Mouse (Mus musculus) midbrain, postnatal 0 days (tissue): ENCODE measurements around the gene Osbpl3. TPM values are rescaled to one million over a fixed set of nuclear protein-coding genes. Genes with fewer than 3 reads are reported as not detected.

ENCODE experiments used
- ATAC-seq: fragments of 200-750 bp; cut with Nextera tagmentation; 2 replicates; pipeline ENCODE4 v1.8.0; 2017; ENCODE audit warnings: moderate number of reproducible peaks, mild to moderate bottlenecking, moderate TSS enrichment, moderate library complexity; ENCODE audit not compliant: low FRiP score
- DNase-seq: peaks from one replicate; pipeline ENCODE4 v3.0.0-alpha.2; 2015; ENCODE audit warnings: low spot score
- H3K27ac ChIP-seq: fragments of 300-500 bp; sonication (generic); 2 replicates; pipeline ENCODE4 v1.5.1; 2014; ENCODE audit warnings: low read depth, mild to moderate bottlenecking, low read length, mixed read lengths
- H3K27me3 ChIP-seq: fragments of 300-500 bp; sonication (generic); 2 replicates; pipeline ENCODE4 v1.6.1; 2014; ENCODE audit warnings: low read length, control low read depth, mixed read lengths; ENCODE audit not compliant: insufficient read depth
- H3K36me3 ChIP-seq: fragments of 300-500 bp; sonication (generic); 2 replicates; pipeline ENCODE4 v1.6.1; 2014; ENCODE audit warnings: low read length, control low read depth, mixed read lengths; ENCODE audit not compliant: insufficient read depth
- H3K4me1 ChIP-seq: fragments of 300-500 bp; sonication (generic); 2 replicates; pipeline ENCODE4 v1.6.1; 2014; ENCODE audit warnings: mild to moderate bottlenecking, control low read depth, antibody characterized with exemption, low read length, mixed read lengths; ENCODE audit not compliant: insufficient read depth
- H3K4me2 ChIP-seq: fragments of 300-500 bp; sonication (generic); 2 replicates; pipeline ENCODE4 v1.6.1; 2014; ENCODE audit warnings: low read depth, mild to moderate bottlenecking, low read length, mixed read lengths; ENCODE audit not compliant: poor library complexity, severe bottlenecking
- H3K4me3 ChIP-seq: fragments of 300-500 bp; sonication (generic); 2 replicates; pipeline ENCODE4 v1.5.1; 2014; ENCODE audit warnings: low read depth, mild to moderate bottlenecking, low read length, moderate library complexity
- H3K9ac ChIP-seq: fragments of 300-500 bp; sonication (generic); replicated peaks from 2 replicates; pipeline ENCODE4 v1.6.1; 2014; ENCODE audit warnings: mild to moderate bottlenecking, low read length, moderate library complexity, mixed read lengths; ENCODE audit not compliant: poor library complexity, severe bottlenecking
- H3K9me3 ChIP-seq: fragments of 300-500 bp; sonication (generic); 2 replicates; pipeline ENCODE4 v1.6.1; 2016; ENCODE audit warnings: low read length, control low read depth
- CTCF ChIP-seq: IDR thresholded peaks from 2 replicates; pipeline ENCODE4 v1.5.1; 2016; ENCODE audit warnings: antibody characterized with exemption, mild to moderate bottlenecking
- WGBS: fragments of 180-500 bp; shearing (Covaris S2); extraction: QIAGEN DNeasy Blood & Tissue Kit; methylation state at CpG from one replicate; pipeline ENCODE4 v1.1.7; 2014; 5-methylcytosine and 5-hydroxymethylcytosine counted together
- polyA plus RNA-seq: library from polyadenylated mRNA; unstranded; fragments of >200 nt; fragmentation: Nextera tagmentation; extraction: Ambion mirVana; gene quantifications from 2 replicates; pipeline ENCODE4 v1.2.1, GENCODE M21; 2015
- total RNA-seq: library from RNA; depleted of rRNA; stranded (reverse); fragments of >200 nt; gene quantifications from 2 replicates; pipeline ENCODE4 v1.2.3, GENCODE M21; 2014

The Osbpl3 gene
- total and polyA plus RNA-seq, 2 experiments from 2014 or later, result 5.5 to 9.5 TPM

- H3K36me3 ChIP-seq, result no peaks in the 10 kb centered on the region
- no peak overlapping the region for H3K27ac ChIP-seq
- H3K4me1 ChIP-seq, result no peaks in the 10 kb centered on the region
- H3K9ac ChIP-seq, result no peak overlapping the region
- DNase-seq (no peak), ATAC-seq (no peak)
- WGBS, result 35% methylated on average over 11 of the region's 11 CpGs
- peak overlapping the region; percentile 28 for H3K4me2 ChIP-seq
- no peak for TF ChIP-seq CTCF
- H3K27me3 ChIP-seq, result no peaks in the 10 kb centered on the region
- no peaks in the 10 kb centered on the region for H3K9me3 ChIP-seq
- no peak overlapping the region for H3K4me3 ChIP-seq
Measured at GRCm38 (mm10) chr6:50381504-50382091, 74.4 kb downstream of the Osbpl3 start.

- Histone ChIP-seq H3K4me1 (no peaks in the 10 kb centered on the region), H3K4me3 (no peak overlapping the region), H3K4me2 (no peak overlapping the region), H3K9me3 (no peaks in the 10 kb centered on the region), H3K27me3 (no peaks in the 10 kb centered on the region), H3K36me3 (no peaks in the 10 kb centered on the region), H3K9ac (no peak overlapping the region), H3K27ac (no peak overlapping the region)
- WGBS, result 98% methylated on average over 4 of the region's 4 CpGs
- DNase-seq (no peak), ATAC-seq (no peak)
- TF ChIP-seq CTCF, result no peak
Measured at GRCm38 (mm10) chr6:50379740-50380139, 76.3 kb downstream of the Osbpl3 start.

- Histone ChIP-seq H3K4me1 (no peaks in the 10 kb centered on the region), H3K9me3 (no peaks in the 10 kb centered on the region), H3K36me3 (no peaks in the 10 kb centered on the region), H3K4me2 (no peak overlapping the region), H3K27me3 (no peaks in the 10 kb centered on the region), H3K27ac (no peak overlapping the region), H3K9ac (no peak overlapping the region), H3K4me3 (no peak overlapping the region)
- no peak for DNase-seq
- TF ChIP-seq CTCF, result no peak
- WGBS, result 83% methylated on average over 5 of the region's 5 CpGs
- ATAC-seq, result no peak
Measured at GRCm38 (mm10) chr6:50379136-50379535, 76.9 kb downstream of the Osbpl3 start.

GRCm38 (mm10) chr6:50377742-50378720, 78.0 kb downstream of the Osbpl3 start:
- 84% methylated on average over 21 of the region's 21 CpGs for WGBS
- H3K27ac ChIP-seq, result no peak overlapping the region
- no peaks in the 10 kb centered on the region for H3K4me1 ChIP-seq
- H3K4me2 ChIP-seq, result no peak overlapping the region
- DNase-seq (no peak), ATAC-seq (no peak)
- H3K27me3 ChIP-seq, result no peaks in the 10 kb centered on the region
- H3K9ac ChIP-seq, result no peak overlapping the region
- H3K4me3 ChIP-seq, result no peak overlapping the region
- TF ChIP-seq CTCF, result no peak
- no peaks in the 10 kb centered on the region for H3K36me3 ChIP-seq
- no peaks in the 10 kb centered on the region for H3K9me3 ChIP-seq

GRCm38 (mm10) chr6:50376684-50377083, 79.3 kb downstream of the Osbpl3 start:
- H3K4me3 ChIP-seq, result no peak overlapping the region
- ATAC-seq, result no peak
- no peak overlapping the region for H3K27ac ChIP-seq
- no peaks in the 10 kb centered on the region for H3K9me3 ChIP-seq
- no peaks in the 10 kb centered on the region for H3K27me3 ChIP-seq
- no peak overlapping the region for H3K4me2 ChIP-seq
- DNase-seq, result no peak
- no peaks in the 10 kb centered on the region for H3K4me1 ChIP-seq
- H3K36me3 ChIP-seq, result no peaks in the 10 kb centered on the region
- 94% methylated on average over 1 of the region's 1 CpGs for WGBS
- H3K9ac ChIP-seq, result no peak overlapping the region
- no peak for TF ChIP-seq CTCF
